Mouse (Mus musculus): ENCODE results near the gene Higd2a. TPM values are rescaled to one million over a fixed set of nuclear protein-coding genes. Genes with fewer than 3 reads are reported as not detected.

Gene Higd2a
- polyA plus RNA-seq, 1 experiment from 2014 or later, result 245 TPM

DNA sequence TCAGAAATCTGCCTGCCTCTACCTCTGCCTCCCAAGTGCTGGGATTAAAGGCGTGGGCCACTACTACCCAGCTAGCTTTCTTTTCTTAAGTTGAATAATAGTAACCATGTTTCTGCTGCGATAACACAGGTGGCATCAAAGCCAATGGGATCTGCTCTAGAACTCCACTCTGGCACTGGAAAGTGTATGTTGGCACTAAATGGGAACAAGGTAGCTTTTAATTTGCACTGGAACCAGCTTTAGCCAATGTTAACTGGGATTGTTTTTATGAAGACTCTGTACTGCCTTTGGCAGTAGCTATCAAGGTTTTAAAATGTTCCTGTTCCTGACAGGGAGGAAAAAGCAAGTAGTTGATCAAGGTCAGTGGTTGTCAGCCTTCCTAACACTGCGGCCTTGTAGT is 45.0 kb downstream of the Higd2a start:
- Histone ChIP-seq H3K9me3 (no peaks in the 10 kb centered on the region), H3K4me1 (replicated peaks) (no peaks in the 10 kb centered on the region), H3K4me2 (no peak overlapping the region), H3K27me3 (no peaks in the 10 kb centered on the region), H3K27ac (replicated peaks) (no peak overlapping the region), H3K9ac (no peak overlapping the region), H3K4me3 (no peak overlapping the region), H3K36me3 (peaks cover 48% of the 10 kb centered on the region)
- WGBS, result 95% methylated on average over 3 of the region's 3 CpGs
- ATAC-seq (ENCODE audit: low read depth), result no peak

Small RNA genes lying within 50 kb of the gene (microRNA-seq; reads per million reads assigned to microRNA genes)
- not detected for gene Gm24195

Other genes with a start within 250 kb of the Higd2a start
- 13.8 and 14.7 TPM in 2 replicates for gene Cplx2, start 218.9 kb upstream of the Higd2a start, polyA plus RNA-seq (2015; fragmentation: Nextera tagmentation; extraction: Ambion mirVana)
- gene Thoc3, start 121.4 kb upstream of the Higd2a start, polyA plus RNA-seq (2015; fragmentation: Nextera tagmentation; extraction: Ambion mirVana), result 89.6 and 94.1 TPM in 2 replicates
- 17.7 and 20.3 TPM in 2 replicates for gene Simc1, start 86.4 kb upstream of the Higd2a start, polyA plus RNA-seq (2015; fragmentation: Nextera tagmentation; extraction: Ambion mirVana)
- 246 and 252 TPM in 2 replicates for gene 4833439L19Rik, start 24.8 kb upstream of the Higd2a start, polyA plus RNA-seq (2015; fragmentation: Nextera tagmentation; extraction: Ambion mirVana)
- 65.8 and 67.0 TPM in 2 replicates for gene Arl10, start 15.2 kb upstream of the Higd2a start, polyA plus RNA-seq (2015; fragmentation: Nextera tagmentation; extraction: Ambion mirVana)
- gene Nop16, start 117 bp upstream of the Higd2a start, polyA plus RNA-seq (2015; fragmentation: Nextera tagmentation; extraction: Ambion mirVana), result 56.0 and 67.5 TPM in 2 replicates
- gene Cltb, start 21.1 kb downstream of the Higd2a start, polyA plus RNA-seq (2015; fragmentation: Nextera tagmentation; extraction: Ambion mirVana), result 137 and 142 TPM in 2 replicates
- 64.5 and 67.7 TPM in 2 replicates for gene Faf2, start 31.6 kb downstream of the Higd2a start, polyA plus RNA-seq (2015; fragmentation: Nextera tagmentation; extraction: Ambion mirVana)
- gene Rnf44, start 103.7 kb downstream of the Higd2a start, polyA plus RNA-seq (2015; fragmentation: Nextera tagmentation; extraction: Ambion mirVana), result 84.2 and 92.9 TPM in 2 replicates
- 0.06 and 0.07 TPM in 2 replicates for gene Cdhr2, start 111.3 kb downstream of the Higd2a start, polyA plus RNA-seq (2015; fragmentation: Nextera tagmentation; extraction: Ambion mirVana)
- 12.2 and 17.5 TPM in 2 replicates for gene Gprin1, start 159.7 kb downstream of the Higd2a start, polyA plus RNA-seq (2015; fragmentation: Nextera tagmentation; extraction: Ambion mirVana)
- 21.1 and 21.6 TPM in 2 replicates for gene Sncb, start 176.4 kb downstream of the Higd2a start, polyA plus RNA-seq (2015; fragmentation: Nextera tagmentation; extraction: Ambion mirVana)
- not detected in 2 replicates for gene Eif4e1b, start 193.8 kb downstream of the Higd2a start, polyA plus RNA-seq (2015; fragmentation: Nextera tagmentation; extraction: Ambion mirVana)
- 69.2 and 80.8 TPM in 2 replicates for gene Tspan17, start 199.2 kb downstream of the Higd2a start, polyA plus RNA-seq (2015; fragmentation: Nextera tagmentation; extraction: Ambion mirVana)